Mouse (Mus musculus): Measurements from ENCODE around the gene Rbm19.

Gene Rbm19

GRCm38 (mm10) chr5:120191620-120192019, 75.4 kb downstream of the Rbm19 start:
- no peak overlapping the region for H3K4me3 ChIP-seq (replicated peaks; ENCODE audit: low read length)

GRCm38 (mm10) chr5:120194309-120194941, 78.2 kb downstream of the Rbm19 start:
- peaks cover 42% of the 10 kb centered on the region for H3K4me1 ChIP-seq (replicated peaks; ENCODE audit: low read depth, low read length)
- no peaks in the 10 kb centered on the region for H3K9me3 ChIP-seq (ENCODE audit: low read length)
- TF ChIP-seq NANOG (IDR thresholded peaks at IDR 0.05; ENCODE audit: borderline replicate concordance, low read length), result no peak
- no peak for TF ChIP-seq CTCF (conservative IDR thresholded peaks at IDR 0.05; ENCODE audit: low read length)

More at GRCm38 (mm10) chr5:120191620-120192019, 75.4 kb downstream of the Rbm19 start:
- no peaks in the 10 kb centered on the region for H3K27me3 ChIP-seq (ENCODE audit: insufficient read depth, low read length)
- H3K9me3 ChIP-seq (ENCODE audit: low read length), result no peaks in the 10 kb centered on the region
- H3K4me1 ChIP-seq (replicated peaks; ENCODE audit: low read depth, low read length), result peaks cover 33% of the 10 kb centered on the region
- TF ChIP-seq NANOG (IDR thresholded peaks at IDR 0.05; ENCODE audit: borderline replicate concordance, low read length) (no peak), CTCF (conservative IDR thresholded peaks at IDR 0.05; ENCODE audit: low read length) (no peak), POU5F1 (IDR thresholded peaks at IDR 0.05; ENCODE audit: borderline replicate concordance, low read length) (no peak)
- peaks cover 89% of the 10 kb centered on the region for H3K36me3 ChIP-seq (ENCODE audit: insufficient read depth, low read length)

GRCm38 (mm10) chr5:120194948-120195347, 78.7 kb downstream of the Rbm19 start:
- no peak for TF ChIP-seq POU5F1 (IDR thresholded peaks at IDR 0.05; ENCODE audit: borderline replicate concordance, low read length)
- TF ChIP-seq CTCF (conservative IDR thresholded peaks at IDR 0.05; ENCODE audit: low read length), result no peak
- TF ChIP-seq NANOG (IDR thresholded peaks at IDR 0.05; ENCODE audit: borderline replicate concordance, low read length), result no peak

More at GRCm38 (mm10) chr5:120194309-120194941, 78.2 kb downstream of the Rbm19 start:
- Histone ChIP-seq H3K36me3 (ENCODE audit: insufficient read depth, low read length) (peaks cover 88% of the 10 kb centered on the region), H3K4me3 (replicated peaks; ENCODE audit: low read length) (no peak overlapping the region), H3K27me3 (ENCODE audit: insufficient read depth, low read length) (no peaks in the 10 kb centered on the region)

GRCm38 (mm10) chr5:120196879-120197278, 80.6 kb downstream of the Rbm19 start:
- Histone ChIP-seq H3K27me3 (ENCODE audit: insufficient read depth, low read length) (no peaks in the 10 kb centered on the region), H3K4me1 (replicated peaks; ENCODE audit: low read depth, low read length) (peaks cover 58% of the 10 kb centered on the region), H3K36me3 (ENCODE audit: insufficient read depth, low read length) (peaks cover 72% of the 10 kb centered on the region), H3K4me3 (replicated peaks; ENCODE audit: low read length) (peak overlapping the region; percentile 23; the same call in 1 of the 2 replicates), H3K9me3 (ENCODE audit: low read length) (no peaks in the 10 kb centered on the region)
- no peak for TF ChIP-seq CTCF (conservative IDR thresholded peaks at IDR 0.05; ENCODE audit: low read length)
- TF ChIP-seq POU5F1 (IDR thresholded peaks at IDR 0.05; ENCODE audit: borderline replicate concordance, low read length), result no peak
- TF ChIP-seq NANOG (IDR thresholded peaks at IDR 0.05; ENCODE audit: borderline replicate concordance, low read length), result no peak

More at GRCm38 (mm10) chr5:120194948-120195347, 78.7 kb downstream of the Rbm19 start:
- Histone ChIP-seq H3K36me3 (ENCODE audit: insufficient read depth, low read length) (peaks cover 88% of the 10 kb centered on the region), H3K9me3 (ENCODE audit: low read length) (no peaks in the 10 kb centered on the region), H3K27me3 (ENCODE audit: insufficient read depth, low read length) (no peaks in the 10 kb centered on the region), H3K4me1 (replicated peaks; ENCODE audit: low read depth, low read length) (peaks cover 45% of the 10 kb centered on the region), H3K4me3 (replicated peaks; ENCODE audit: low read length) (no peak overlapping the region)

- Histone ChIP-seq H3K36me3 (ENCODE audit: insufficient read depth, low read length) (peaks cover 66% of the 10 kb centered on the region), H3K9me3 (ENCODE audit: low read length) (no peaks in the 10 kb centered on the region), H3K4me1 (replicated peaks; ENCODE audit: low read depth, low read length) (peaks cover 62% of the 10 kb centered on the region), H3K4me3 (replicated peaks; ENCODE audit: low read length) (no peak overlapping the region), H3K27me3 (ENCODE audit: insufficient read depth, low read length) (no peaks in the 10 kb centered on the region)
- no peak for TF ChIP-seq CTCF (conservative IDR thresholded peaks at IDR 0.05; ENCODE audit: low read length)
- no peak for TF ChIP-seq POU5F1 (IDR thresholded peaks at IDR 0.05; ENCODE audit: borderline replicate concordance, low read length)
- TF ChIP-seq NANOG (IDR thresholded peaks at IDR 0.05; ENCODE audit: borderline replicate concordance, low read length), result no peak
These were observed 81.6 kb downstream of the Rbm19 start for GRCm38 (mm10) chr5:120197813-120198387.

- Histone ChIP-seq H3K36me3 (ENCODE audit: insufficient read depth, low read length) (peaks cover 51% of the 10 kb centered on the region), H3K9me3 (ENCODE audit: low read length) (no peaks in the 10 kb centered on the region), H3K4me3 (replicated peaks; ENCODE audit: low read length) (no peak overlapping the region), H3K4me1 (replicated peaks; ENCODE audit: low read depth, low read length) (peaks cover 55% of the 10 kb centered on the region), H3K27me3 (ENCODE audit: insufficient read depth, low read length) (no peaks in the 10 kb centered on the region)
- no peak for TF ChIP-seq NANOG (IDR thresholded peaks at IDR 0.05; ENCODE audit: borderline replicate concordance, low read length)
- no peak for TF ChIP-seq POU5F1 (IDR thresholded peaks at IDR 0.05; ENCODE audit: borderline replicate concordance, low read length)
- no peak for TF ChIP-seq CTCF (conservative IDR thresholded peaks at IDR 0.05; ENCODE audit: low read length)
These were observed 83.6 kb downstream of the Rbm19 start for GRCm38 (mm10) chr5:120199865-120200264.

GRCm38 (mm10) chr5:120204316-120204715, 88.1 kb downstream of the Rbm19 start:
- Histone ChIP-seq H3K27me3 (ENCODE audit: insufficient read depth, low read length) (peaks cover 40% of the 10 kb centered on the region), H3K4me1 (replicated peaks; ENCODE audit: low read depth, low read length) (peaks cover 42% of the 10 kb centered on the region), H3K36me3 (ENCODE audit: insufficient read depth, low read length) (peaks cover 16% of the 10 kb centered on the region), H3K4me3 (replicated peaks; ENCODE audit: low read length) (no peak overlapping the region), H3K9me3 (ENCODE audit: low read length) (no peaks in the 10 kb centered on the region)
- TF ChIP-seq CTCF (conservative IDR thresholded peaks at IDR 0.05; ENCODE audit: low read length) (peak; percentile 19; the same call in 1 of the 2 replicates), NANOG (IDR thresholded peaks at IDR 0.05; ENCODE audit: borderline replicate concordance, low read length) (no peak)

GRCm38 (mm10) chr5:120206313-120206943, 90.2 kb downstream of the Rbm19 start:
- Histone ChIP-seq H3K4me3 (replicated peaks; ENCODE audit: low read length) (no peak overlapping the region), H3K36me3 (ENCODE audit: insufficient read depth, low read length) (peaks cover 7% of the 10 kb centered on the region; the same call in 1 of the 2 replicates), H3K9me3 (ENCODE audit: low read length) (no peaks in the 10 kb centered on the region), H3K27me3 (ENCODE audit: insufficient read depth, low read length) (peaks cover 60% of the 10 kb centered on the region), H3K4me1 (replicated peaks; ENCODE audit: low read depth, low read length) (peaks cover 36% of the 10 kb centered on the region)
- TF ChIP-seq NANOG (IDR thresholded peaks at IDR 0.05; ENCODE audit: borderline replicate concordance, low read length) (no peak), CTCF (conservative IDR thresholded peaks at IDR 0.05; ENCODE audit: low read length) (no peak), POU5F1 (IDR thresholded peaks at IDR 0.05; ENCODE audit: borderline replicate concordance, low read length) (no peak)
